13 mouse cellular contexts compared by ENCODE assay signal in the genomic region with DNA sequence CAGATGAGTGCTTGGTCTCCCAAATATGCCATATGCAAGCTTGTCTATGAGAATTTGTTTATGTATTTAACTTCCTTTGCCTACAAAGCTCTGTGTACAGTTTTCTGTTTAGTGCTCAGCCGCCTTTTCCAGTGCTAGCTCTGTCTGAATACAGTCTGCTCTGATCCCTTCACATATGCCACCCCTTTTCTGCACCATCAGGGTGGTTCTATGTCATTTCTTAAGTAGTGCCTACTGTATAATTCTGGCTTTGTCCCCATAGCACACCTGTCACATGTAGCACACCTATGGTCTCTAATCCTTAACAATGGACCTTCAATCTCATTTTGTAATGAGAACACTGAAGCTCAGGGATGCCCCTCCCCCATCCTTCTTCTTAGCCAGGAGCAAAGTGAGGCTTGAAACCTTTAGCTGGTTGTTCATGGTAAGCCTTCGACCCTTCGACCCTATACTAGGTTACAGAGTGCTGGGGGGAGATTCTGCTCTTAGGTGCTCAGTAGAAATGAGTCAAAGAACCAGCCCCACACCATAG.
DNase-seq lines count a peak whose midpoint lies in the region; ATAC-seq and TF ChIP-seq lines count a peak whose summit lies in the region.
"Had no signal": no experiment of that assay in that cellular context is flagged by ENCODE, and none has a peak within 500 bp of the region (broad histone marks: within the 10 kb centered on the region; RNA-seq: fewer than 3 reads in every experiment).

No protein-coding gene starts in this region.

- TF ChIP-seq EP300 in heart, postnatal 0 days (IDR thresholded peaks at IDR 0.05; ENCODE audit: low read depth), result no peak

- H3K27ac ChIP-seq in heart, postnatal 0 days (ENCODE audit: low read depth), result peak overlapping the region; percentile 83; the same call in 1 of the 2 replicates
- H3K27ac ChIP-seq in midbrain, embryonic 14.5 days (replicated peaks; ENCODE audit: low read depth, low read length), result 0 out of 2 replicates have a peak overlapping the region, but pooled peaks have one; percentile 2
- H3K27ac ChIP-seq in midbrain, embryonic 13.5 days, result no peak overlapping the region; the same call in 1 of the 2 replicates
- H3K27ac ChIP-seq in forebrain, embryonic 13.5 days, result peak overlapping the region; percentile 89
- H3K27ac ChIP-seq in midbrain, embryonic 16.5 days (ENCODE audit: low read length), result no peak overlapping the region
- H3K27ac ChIP-seq: heart, embryonic 10.5 days had no signal

- no peak overlapping the region for H3K9ac ChIP-seq in heart, postnatal 0 days (replicated peaks; ENCODE audit: low read depth, low read length)
- no peak overlapping the region for H3K9ac ChIP-seq in midbrain, embryonic 14.5 days (replicated peaks; ENCODE audit: low read length)
- no peak overlapping the region for H3K9ac ChIP-seq in midbrain, embryonic 13.5 days (replicated peaks)
- no peak overlapping the region for H3K9ac ChIP-seq in forebrain, embryonic 13.5 days
- no peak overlapping the region for H3K9ac ChIP-seq in midbrain, embryonic 16.5 days (ENCODE audit: low read depth, low read length)
- H3K9ac ChIP-seq: embryonic facial prominence, embryonic 15.5 days; liver, postnatal 0 days had no signal

- H3K9me3 ChIP-seq in heart, postnatal 0 days (replicated peaks; ENCODE audit: control insufficient read depth, low read length), result 0 out of 2 replicates have a peak, but pooled peaks cover 5% of the 10 kb centered on the region
- no peaks in the 10 kb centered on the region for H3K9me3 ChIP-seq in midbrain, embryonic 14.5 days (ENCODE audit: control insufficient read depth, low read length)
- no peaks in the 10 kb centered on the region for H3K9me3 ChIP-seq in midbrain, embryonic 13.5 days
- H3K9me3 ChIP-seq in forebrain, embryonic 13.5 days (replicated peaks), result no peaks in the 10 kb centered on the region
- H3K9me3 ChIP-seq in midbrain, embryonic 16.5 days (replicated peaks; ENCODE audit: control insufficient read depth, low read length, poor library complexity, severe bottlenecking), result no peaks in the 10 kb centered on the region
- H3K9me3 ChIP-seq: embryonic facial prominence, embryonic 15.5 days; heart, embryonic 10.5 days had no signal

- DNase-seq in heart, postnatal 0 days (ENCODE audit: low spot score), result no peak
- DNase-seq in heart, postnatal 25 days (ENCODE audit: low spot score), result no peak
- DNase-seq in midbrain, embryonic 14.5 days, result peak; percentile 22
- DNase-seq in spleen, adult 12 weeks (ENCODE audit: low spot score), result no peak
- DNase-seq: embryo, embryonic 11 days; liver; liver, postnatal 0 days; thymus, postnatal 14 days had no signal

- no peak overlapping the region for H3K4me3 ChIP-seq in heart, postnatal 0 days (ENCODE audit: low read depth, low read length)
- no peak overlapping the region for H3K4me3 ChIP-seq in midbrain, embryonic 14.5 days (replicated peaks; ENCODE audit: low read depth, low read length)
- no peak overlapping the region for H3K4me3 ChIP-seq in midbrain, embryonic 13.5 days (replicated peaks)
- H3K4me3 ChIP-seq in forebrain, embryonic 13.5 days, result no peak overlapping the region
- no peak overlapping the region for H3K4me3 ChIP-seq in midbrain, embryonic 16.5 days (ENCODE audit: low read depth, low read length)
- H3K4me3 ChIP-seq: embryonic facial prominence, embryonic 15.5 days; heart, embryonic 10.5 days had no signal

- no peaks in the 10 kb centered on the region for H3K36me3 ChIP-seq in heart, postnatal 0 days (replicated peaks; ENCODE audit: control insufficient read depth, insufficient read depth, low read length)
- H3K36me3 ChIP-seq in midbrain, embryonic 14.5 days (ENCODE audit: control insufficient read depth, insufficient read depth, low read length), result no peaks in the 10 kb centered on the region
- no peaks in the 10 kb centered on the region for H3K36me3 ChIP-seq in midbrain, embryonic 13.5 days
- no peaks in the 10 kb centered on the region for H3K36me3 ChIP-seq in forebrain, embryonic 13.5 days (ENCODE audit: poor library complexity, severe bottlenecking)
- no peaks in the 10 kb centered on the region for H3K36me3 ChIP-seq in midbrain, embryonic 16.5 days (ENCODE audit: control insufficient read depth, insufficient read depth, low read length)
- H3K36me3 ChIP-seq: embryonic facial prominence, embryonic 15.5 days; heart, embryonic 10.5 days had no signal

- intact Hi-C loops in heart, postnatal 25 days (cut with DNase I), result no loop called here

- H3K27me3 ChIP-seq in heart, postnatal 0 days (ENCODE audit: control insufficient read depth, insufficient read depth, low read length), result no peaks in the 10 kb centered on the region
- H3K27me3 ChIP-seq in midbrain, embryonic 14.5 days (ENCODE audit: control insufficient read depth, insufficient read depth, low read length), result no peaks in the 10 kb centered on the region
- no peaks in the 10 kb centered on the region for H3K27me3 ChIP-seq in midbrain, embryonic 13.5 days
- no peaks in the 10 kb centered on the region for H3K27me3 ChIP-seq in forebrain, embryonic 13.5 days
- H3K27me3 ChIP-seq in midbrain, embryonic 16.5 days (ENCODE audit: control insufficient read depth, insufficient read depth, low read depth, low read length), result no peaks in the 10 kb centered on the region
- H3K27me3 ChIP-seq: embryonic facial prominence, embryonic 15.5 days had no signal

- no peak for TF ChIP-seq CTCF in heart, postnatal 0 days (IDR thresholded peaks at IDR 0.05; ENCODE audit: low read depth)

- 84% methylated on average over 3 of the region's 3 CpGs for WGBS in heart, postnatal 0 days
- WGBS in midbrain, embryonic 14.5 days, result 77% methylated on average over 3 of the region's 3 CpGs
- 68% methylated on average over 3 of the region's 3 CpGs for WGBS in midbrain, embryonic 13.5 days
- 57% methylated on average over 3 of the region's 3 CpGs for WGBS in forebrain, embryonic 13.5 days
- 68% methylated on average over 3 of the region's 3 CpGs for WGBS in midbrain, embryonic 16.5 days

- H3K4me1 ChIP-seq in heart, postnatal 0 days (ENCODE audit: control insufficient read depth, insufficient read depth), result peaks cover 35% of the 10 kb centered on the region
- peaks cover 24% of the 10 kb centered on the region for H3K4me1 ChIP-seq in midbrain, embryonic 14.5 days (ENCODE audit: control insufficient read depth, insufficient read depth, low read length)
- peaks cover 30% of the 10 kb centered on the region for H3K4me1 ChIP-seq in midbrain, embryonic 13.5 days (replicated peaks)
- peaks cover 63% of the 10 kb centered on the region for H3K4me1 ChIP-seq in forebrain, embryonic 13.5 days
- H3K4me1 ChIP-seq in midbrain, embryonic 16.5 days (ENCODE audit: control insufficient read depth, insufficient read depth, low read length), result peaks cover 23% of the 10 kb centered on the region

- no peak overlapping the region for H3K4me2 ChIP-seq in heart, postnatal 0 days (ENCODE audit: low read depth, low read length)
- H3K4me2 ChIP-seq in midbrain, embryonic 14.5 days (ENCODE audit: low read length), result no peak overlapping the region
- H3K4me2 ChIP-seq in midbrain, embryonic 13.5 days (replicated peaks), result no peak overlapping the region
- H3K4me2 ChIP-seq in forebrain, embryonic 13.5 days, result no peak overlapping the region
- no peak overlapping the region for H3K4me2 ChIP-seq in midbrain, embryonic 16.5 days (ENCODE audit: low read length)
- H3K4me2 ChIP-seq: embryonic facial prominence, embryonic 15.5 days had no signal

- ATAC-seq in heart, postnatal 0 days (ENCODE audit: insufficient read depth, low read depth), result no peak
- ATAC-seq in midbrain, embryonic 14.5 days (ENCODE audit: low FRiP score, low TSS enrichment), result no peak
- ATAC-seq in midbrain, embryonic 13.5 days, result no peak
- no peak for ATAC-seq in forebrain, embryonic 13.5 days
- ATAC-seq in midbrain, embryonic 16.5 days, result 0 out of 2 replicates have a peak, but pooled peaks have one; percentile 11
- ATAC-seq: liver, postnatal 0 days had no signal

Comparison
In these comparisons a context has a peak if more than half of its experiments do, and no peak if none do; other contexts are left out.
1. H3K27ac ChIP-seq: peak in heart, postnatal 0 days (single experiment), midbrain, embryonic 14.5 days (single experiment) and forebrain, embryonic 13.5 days (single experiment); none in midbrain, embryonic 13.5 days (single experiment) and midbrain, embryonic 16.5 days (single experiment).